Mouse (Mus musculus) v-Abl transformed pro-B cells (cell line): ENCODE measurements around the gene Phc3.

Source experiments
- in situ Hi-C, 2 experiments: fragments of 400-800 bp; cut with MboI; formaldehyde crosslinking; loops; one replicate each; pipeline ENCODE4 v1.15.1; 2025; ENCODE audit not compliant: unreplicated experiment in 2 of 2

Gene Phc3

GRCm38 (mm10) chr3:30896721-30897120, 72.5 kb downstream of the Phc3 start:
- in situ Hi-C loops = no loop called here

- in situ Hi-C loops = no loop called here
Measured at GRCm38 (mm10) chr3:30889014-30889413, 80.2 kb downstream of the Phc3 start.

DNA sequence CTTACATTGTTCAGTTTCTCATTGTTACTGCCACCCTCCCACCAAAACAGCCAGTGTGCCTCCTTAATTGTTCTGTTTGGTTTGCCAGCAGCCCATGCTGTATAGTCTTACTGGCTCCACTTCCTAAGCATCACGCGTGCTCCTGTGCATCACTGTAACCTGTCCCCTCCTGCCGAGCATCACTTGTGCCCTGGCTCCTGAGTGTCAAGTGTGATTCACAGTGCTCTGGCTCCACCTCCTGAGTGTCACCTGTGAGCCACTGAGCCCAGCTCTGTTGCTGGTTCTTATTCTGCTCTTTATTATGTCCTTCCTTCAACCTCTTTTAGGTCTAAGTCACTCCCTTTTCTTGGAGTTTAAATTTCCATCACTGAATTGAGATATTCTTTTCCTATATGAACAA, 81.8 kb downstream of the Phc3 start:
- in situ Hi-C loops = no loop called here

- in situ Hi-C loops = no loop called here
Measured at GRCm38 (mm10) chr3:30876709-30877108, 92.5 kb downstream of the Phc3 start.

GRCm38 (mm10) chr3:30869995-30870394, 99.2 kb downstream of the Phc3 start:
- in situ Hi-C loops = no loop called here

GRCm38 (mm10) chr3:30868625-30869024, 100.6 kb downstream of the Phc3 start:
- in situ Hi-C loops = no loop called here

GRCm38 (mm10) chr3:30868176-30868575, 101.0 kb downstream of the Phc3 start:
- in situ Hi-C loops = no loop called here

DNA sequence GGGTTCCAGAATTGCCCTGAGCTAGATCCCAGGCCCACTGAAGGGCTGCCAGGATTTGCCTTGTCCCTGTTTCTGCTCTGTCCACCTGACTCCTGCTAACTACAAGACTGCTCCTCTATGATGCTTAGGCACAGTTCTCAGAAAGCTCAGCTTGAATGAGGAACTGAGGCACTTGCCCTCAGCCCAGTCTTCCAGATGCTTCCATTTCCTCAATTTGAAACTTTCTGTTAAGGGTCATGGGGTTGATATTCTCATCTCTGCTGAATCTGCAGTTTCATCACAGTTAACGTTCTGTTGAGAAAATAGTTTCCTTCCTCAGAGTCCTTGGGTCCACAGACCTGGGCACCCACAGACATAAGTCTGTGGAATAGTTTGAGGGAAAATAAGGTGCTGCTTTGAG, 104.6 kb downstream of the Phc3 start:
- in situ Hi-C loops = no loop called here

DNA sequence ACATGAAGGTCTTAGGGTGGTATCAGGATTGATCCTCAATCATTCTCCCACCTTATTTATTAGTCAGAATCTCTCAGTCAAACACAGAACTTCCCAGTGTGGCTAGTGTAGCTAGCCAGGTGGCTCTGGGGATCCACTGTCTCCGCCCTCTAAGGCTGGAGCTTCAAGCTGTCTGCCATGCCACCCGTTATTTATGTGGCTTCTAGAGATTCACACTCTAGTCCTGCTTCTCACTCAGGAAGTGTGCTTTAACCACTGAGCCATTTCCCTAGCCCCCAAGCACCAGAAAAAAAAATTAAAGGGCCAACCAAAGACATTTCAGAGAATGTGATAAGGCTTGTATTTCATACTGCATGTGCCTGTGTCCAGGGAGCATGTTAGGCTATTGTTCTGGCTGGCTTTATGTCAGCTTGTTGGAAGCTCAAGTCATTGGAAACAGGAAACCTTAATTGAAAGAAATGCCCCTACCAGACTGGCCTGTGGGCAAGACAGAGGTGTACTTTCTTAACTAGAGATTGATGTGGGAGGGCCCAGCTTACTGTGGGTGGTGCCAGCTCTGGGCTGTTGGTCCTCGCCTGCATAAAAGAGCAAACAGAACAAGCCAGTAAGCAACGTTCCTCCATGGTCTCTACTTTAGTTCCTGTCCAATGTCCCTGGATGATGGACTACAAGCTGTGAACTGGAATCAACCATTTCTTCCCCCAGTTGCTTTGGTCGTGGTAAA, 105.3 kb downstream of the Phc3 start:
- in situ Hi-C loops = no loop called here

- in situ Hi-C loops = no loop called here
Measured at GRCm38 (mm10) chr3:30860705-30861104, 108.5 kb downstream of the Phc3 start.

DNA sequence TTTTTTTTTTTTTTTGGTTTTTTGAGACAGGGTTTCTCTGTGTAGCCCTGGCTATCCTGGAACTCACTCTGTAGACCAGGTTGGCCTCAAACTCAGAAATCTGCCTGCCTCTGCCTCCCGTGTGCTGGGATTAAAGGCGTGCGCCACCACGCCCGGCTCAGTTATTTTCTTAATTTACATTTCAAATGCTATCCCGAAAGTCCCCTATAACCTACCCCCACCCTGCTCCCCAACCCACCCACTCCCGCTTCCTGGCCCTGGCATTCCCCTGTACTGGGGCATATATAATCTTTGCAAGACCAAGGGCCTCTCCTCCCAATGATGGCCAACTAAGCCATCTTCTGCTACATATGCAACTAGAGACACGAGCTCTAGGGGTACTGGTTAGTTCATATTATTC, 109.6 kb downstream of the Phc3 start:
- in situ Hi-C loops = loop anchor here in 1 of 2 experiments (10.0 kb wide), 2 partner anchors 105 to 745 kb away; partner anchors contain the start of gene Phc3

GRCm38 (mm10) chr3:30855604-30856458, 113.4 kb downstream of the Phc3 start, which contains the start of gene Gpr160:
Gpr160 (plus strand) TSS chr3:30855950.
- in situ Hi-C loops = loop anchor here in 1 of 2 experiments (10.0 kb wide), 2 partner anchors 109 to 749 kb away; partner anchors contain the start of gene Phc3

DNA sequence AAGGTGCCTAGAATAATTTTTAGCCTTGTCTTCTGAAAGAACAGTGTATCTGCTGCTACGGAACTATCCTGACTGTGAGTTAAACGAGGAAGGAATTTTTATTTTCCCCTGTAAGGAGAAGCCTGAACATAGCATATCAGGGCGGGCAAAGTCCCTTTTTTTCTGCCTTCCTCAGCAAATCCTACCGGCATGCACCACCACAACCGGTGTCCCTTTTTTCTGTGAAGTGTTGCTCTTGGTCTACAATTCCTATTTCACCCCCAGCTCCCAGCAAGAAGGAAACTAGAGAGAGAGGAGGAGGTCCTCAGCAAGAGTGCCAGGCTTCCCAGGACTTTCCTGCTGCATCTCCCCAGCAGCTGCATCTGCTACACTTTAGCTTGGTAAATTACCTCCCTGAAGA, 115.6 kb downstream of the Phc3 start:
- in situ Hi-C loops = loop anchor here in 1 of 2 experiments (5.0 to 10.0 kb wide), 3 partner anchors 111 to 751 kb away; partner anchors contain the start of gene Phc3

DNA sequence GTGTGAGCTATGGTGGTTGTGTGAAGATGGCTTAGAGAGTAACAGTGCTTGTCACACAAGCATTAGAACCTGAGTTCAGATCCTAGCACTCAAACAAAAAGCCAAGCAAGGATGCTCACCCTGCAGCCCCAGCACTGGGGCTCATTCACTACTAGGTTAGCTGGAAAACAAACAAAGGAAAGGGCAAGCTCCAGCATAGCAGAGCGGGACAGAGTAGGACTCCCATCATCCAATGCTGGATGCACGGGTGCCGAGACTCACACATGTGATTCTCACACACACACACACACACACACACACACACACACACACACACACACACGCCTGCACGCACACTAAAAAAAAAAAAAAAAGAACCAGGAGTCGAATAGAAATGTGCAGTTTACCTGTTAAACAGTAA, 117.8 kb downstream of the Phc3 start:
- in situ Hi-C loops = loop anchor here in 1 of 2 experiments (5.0 to 10.0 kb wide), 3 partner anchors 113 to 753 kb away; partner anchors contain the start of gene Phc3
